12 mouse cellular contexts compared by ENCODE assay signal in the genomic region with DNA sequence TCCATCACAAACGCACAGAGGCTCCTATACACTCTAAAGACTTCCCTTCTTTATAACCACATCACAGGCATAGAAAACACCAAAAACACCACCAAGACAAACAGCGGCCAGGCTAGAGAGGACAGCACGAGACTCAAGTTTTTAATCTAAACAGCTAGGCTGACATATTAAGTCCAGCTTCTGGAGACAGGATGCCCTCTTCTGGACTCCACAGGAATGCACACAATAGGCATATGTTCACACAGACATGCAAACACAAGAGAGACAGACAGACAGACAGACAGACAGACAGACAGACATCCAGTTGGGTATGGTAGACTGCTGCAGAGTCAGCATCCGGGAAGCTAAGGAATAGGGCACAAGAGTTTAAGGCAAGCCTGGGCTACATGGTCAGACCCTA. TPM values are rescaled to one million over a fixed set of nuclear protein-coding genes. Genes with fewer than 3 reads are reported as not detected.
DNase-seq lines count a peak whose midpoint lies in the region; TF ChIP-seq lines count a peak whose summit lies in the region.
"Had no signal": no experiment of that assay in that cellular context is flagged by ENCODE, and none has a peak within 500 bp of the region (broad histone marks: within the 10 kb centered on the region; RNA-seq: fewer than 3 reads in every experiment).

No protein-coding gene starts in this region.

- WGBS in heart, adult 2 months = 84% methylated on average over 4 of the region's 4 CpGs

- H3K9ac ChIP-seq in heart, adult 2 months (ENCODE audit: low read depth, low read length) = no peak overlapping the region
- no peak overlapping the region for H3K9ac ChIP-seq in CH12.LX (ENCODE audit: insufficient read depth, low read depth)
- H3K9ac ChIP-seq: limb, embryonic 12.5 days; stomach, embryonic 15.5 days had no signal

- H3K36me3 ChIP-seq in heart, adult 2 months (ENCODE audit: control insufficient read depth, insufficient read depth, low read length) = peaks cover 2% of the 10 kb centered on the region
- H3K36me3 ChIP-seq in CH12.LX (replicated peaks in 1 of 2; ENCODE audit: control insufficient read depth in 1 of 2, insufficient read depth in 1 of 2, low read length in 1 of 2) = peaks cover 70 to 94% of the 10 kb centered on the region in 2 experiments

- dilution Hi-C loops in CH12.LX (cut with MboI; ENCODE audit: extremely low pct_ligation_motif_present, extremely low pct_unique_long_range_greater_than_20kb, low sequenced_read_pairs) = no loop called here

- intact Hi-C loops in heart, adult 2 months (cut with DNase I) = no loop called here
- intact Hi-C loops in heart, postnatal 36 days (cut with DNase I) = loop anchor here (10.0 kb wide), 1 partner anchor 369 kb away; no protein-coding TSS in a partner anchor
- intact Hi-C loops in left cerebral cortex, postnatal 14 days (cut with DNase I) = loop anchor here (10.0 kb wide), 1 partner anchor 259 kb away; the partner anchor contains the start of gene Siah3

- 0 out of 2 replicates have a peak, but pooled peaks have one; percentile 10 for TF ChIP-seq CTCF in heart, adult 2 months (IDR thresholded peaks at IDR 0.05)
- peak in 1 of 2 experiments; percentile 38; a peak in 2 of 4 replicates for TF ChIP-seq CTCF in CH12.LX (conservative IDR thresholded peaks at IDR 0.05 in 1 of 2, IDR thresholded peaks at IDR 0.05 in 1 of 2; ENCODE audit: low read depth in 2 of 2, low read length in 2 of 2)
- peak; percentile 37; the same call in 1 of the 2 replicates for TF ChIP-seq CTCF in cortical plate, adult 2 months (IDR thresholded peaks at IDR 0.05; ENCODE audit: extremely low read depth, insufficient read depth, low read length)

- TF ChIP-seq POLR2A in heart, adult 2 months (IDR thresholded peaks at IDR 0.05; ENCODE audit: insufficient read depth, low read depth, low read length) = no peak
- no peak for TF ChIP-seq POLR2A in CH12.LX (IDR thresholded peaks at IDR 0.05; ENCODE audit: low read depth, low read length)
- TF ChIP-seq POLR2A in cortical plate, adult 2 months (IDR thresholded peaks at IDR 0.05; ENCODE audit: extremely low read depth, insufficient read depth, low read length) = no peak

- no peak overlapping the region for H3K4me3 ChIP-seq in heart, adult 2 months
- H3K4me3 ChIP-seq in CH12.LX (replicated peaks in 1 of 3; ENCODE audit: low read depth in 2 of 3, low read length in 2 of 3, poor library complexity in 1 of 3) = no peak overlapping the region
- H3K4me3 ChIP-seq in cortical plate, adult 2 months (ENCODE audit: insufficient read depth, low read length) = no peak overlapping the region
- H3K4me3 ChIP-seq: limb, embryonic 12.5 days; stomach, embryonic 15.5 days had no signal

- H3K27me3 ChIP-seq in heart, adult 2 months (ENCODE audit: control insufficient read depth, insufficient read depth, low read length) = no peaks in the 10 kb centered on the region
- no peaks in the 10 kb centered on the region for H3K27me3 ChIP-seq in CH12.LX (replicated peaks)
- H3K27me3 ChIP-seq: limb, embryonic 12.5 days; stomach, embryonic 15.5 days had no signal

- in situ Hi-C loops in CH12.LX (cut with MboI; ENCODE audit: low pct_ligation_motif_present, low pct_unique_long_range_greater_than_20kb, low sequenced_read_pairs) = loop anchor here (25.0 kb wide), 1 partner anchor 651 kb away; no protein-coding TSS in a partner anchor

- DNase-seq in heart, adult 2 months = no peak
- no peak for DNase-seq in heart, postnatal 36 days
- DNase-seq in left cerebral cortex, postnatal 14 days (ENCODE audit: low spot score in 2 of 2) = peak; percentile 27 to 32
- no peak for DNase-seq in left cerebral cortex, adult 8-10 months (ENCODE audit: low spot score in 2 of 2)
- DNase-seq in CH12.LX (ENCODE audit: extremely low read depth) = no peak
- DNase-seq in urinary bladder, postnatal 14 days (ENCODE audit: low spot score) = no peak
- DNase-seq in spleen, postnatal 36 days (ENCODE audit: low spot score in 2 of 2) = no peak
- DNase-seq: gastrocnemius, postnatal 10 days; kidney, adult 11 months had no signal

- no peaks in the 10 kb centered on the region for H3K4me1 ChIP-seq in heart, adult 2 months (ENCODE audit: control insufficient read depth, insufficient read depth, low read length)
- H3K4me1 ChIP-seq in CH12.LX (ENCODE audit: control insufficient read depth in 1 of 2, insufficient read depth in 2 of 2) = peaks cover 0 to 5% of the 10 kb centered on the region in 2 experiments; a peak in 1 of 4 replicates
- H3K4me1 ChIP-seq in cortical plate, adult 2 months (ENCODE audit: control insufficient read depth, insufficient read depth, low read length) = no peaks in the 10 kb centered on the region
- H3K4me1 ChIP-seq: limb, embryonic 12.5 days; stomach, embryonic 15.5 days had no signal

- H3K27ac ChIP-seq in heart, adult 2 months = no peak overlapping the region
- H3K27ac ChIP-seq in CH12.LX (ENCODE audit: insufficient read depth, low read depth) = no peak overlapping the region
- no peak overlapping the region for H3K27ac ChIP-seq in cortical plate, adult 2 months (ENCODE audit: insufficient read depth, low read length)
- H3K27ac ChIP-seq: limb, embryonic 12.5 days; stomach, embryonic 15.5 days had no signal

- no peak for TF ChIP-seq EP300 in heart, adult 2 months (IDR thresholded peaks at IDR 0.05; ENCODE audit: insufficient read depth, low read depth, low read length)
- TF ChIP-seq EP300 in CH12.LX (IDR thresholded peaks at IDR 0.05; ENCODE audit: low read length) = no peak

- H3K79me2 ChIP-seq in heart, adult 2 months (replicated peaks; ENCODE audit: control insufficient read depth, insufficient read depth, low read length) = no peaks in the 10 kb centered on the region
- no peaks in the 10 kb centered on the region for H3K79me2 ChIP-seq in CH12.LX (replicated peaks; ENCODE audit: control insufficient read depth, extremely low read depth, insufficient read depth, poor library complexity, severe bottlenecking)

- H3K4me2 ChIP-seq in CH12.LX (ENCODE audit: insufficient read depth, low read depth, poor library complexity, severe bottlenecking) = no peak overlapping the region
- H3K4me2 ChIP-seq: limb, embryonic 12.5 days; stomach, embryonic 15.5 days had no signal

- no peak; the same call in none of the 2 replicates for TF ChIP-seq RAD21 in CH12.LX (IDR thresholded peaks at IDR 0.05; ENCODE audit: low read depth, low read length)

- no peaks in the 10 kb centered on the region for H3K9me3 ChIP-seq in CH12.LX (replicated peaks; ENCODE audit: low read length)
- H3K9me3 ChIP-seq: limb, embryonic 12.5 days; stomach, embryonic 15.5 days had no signal

TF ChIP-seq in CH12.LX, 34 proteins besides CTCF, POLR2A, EP300 and RAD21:
- 0 out of 2 replicates have a peak, but pooled peaks have one; percentile 9 for TF ChIP-seq SMC3 (IDR thresholded peaks at IDR 0.05; ENCODE audit: low read depth, low read length)
- no peak for TF ChIP-seq E2F4 (IDR thresholded peaks at IDR 0.05; ENCODE audit: insufficient replicate concordance, low read depth, low read length)

RNA-seq across cellular contexts. Expression of gene Cog3, which starts 40.7 kb away (rescaled TPM):
- total RNA-seq in heart, adult 2 months (2021) = 10 to 100 TPM; 13.1 to 14.0 TPM
- polyA plus RNA-seq in heart, adult 2 months (2012; rRNA removed) = 6.0 and 11.7 TPM in 2 replicates
- total RNA-seq in heart, postnatal 36 days (2021) = 10 to 100 TPM; 13.4 to 14.8 TPM
- 10 to 100 TPM; 22.8 to 23.2 TPM for total RNA-seq in left cerebral cortex, postnatal 14 days (2021)
- total RNA-seq in left cerebral cortex, adult 8-10 months (2022) = 10 to 100 TPM; 24.7 to 26.2 (median 25.5) TPM
- total RNA-seq in CH12.LX (2012; rRNA removed) (15.3 and 16.3 TPM in 2 replicates), CH12.LX (2014; rRNA removed) (21.0 and 21.4 TPM in 2 replicates)
- polyA plus RNA-seq in CH12.LX (2012; ENCODE audit: insufficient read length, low read depth) = 11.8 and 13.6 TPM in 2 replicates
- 24.3 and 24.4 TPM in 2 replicates for polyA plus RNA-seq in cortical plate, adult 2 months (2012; rRNA removed)

Comparison
In these comparisons a context has a peak if more than half of its experiments do, and no peak if none do; other contexts are left out.
1. DNase-seq: peak in left cerebral cortex, postnatal 14 days (2 of 2); none in heart, adult 2 months (0 of 2), heart, postnatal 36 days (0 of 2), left cerebral cortex, adult 8-10 months (0 of 2), CH12.LX (single experiment), urinary bladder, postnatal 14 days (single experiment) and spleen, postnatal 36 days (0 of 2).